Mouse (Mus musculus) 3T3-L1 (cell line): ENCODE results near the gene Fpgs.

Experiments used
- DNase-seq: peaks from one replicate; pipeline ENCODE4 v3.0.0-alpha.2; 2015; ENCODE audit warnings: low read depth, low spot score

Fpgs gene

GRCm38 (mm10) chr2:32700966-32701743 is 2.8 kb downstream of the Fpgs start:
- DNase-seq: no peak

GRCm38 (mm10) chr2:32699680-32700079 is 4.3 kb downstream of the Fpgs start:
- DNase-seq: no peak

GRCm38 (mm10) chr2:32694691-32695090 is 9.3 kb downstream of the Fpgs start:
- no peak for DNase-seq

GRCm38 (mm10) chr2:32693823-32694411 is 10.0 kb downstream of the Fpgs start:
- peak; percentile 98 for DNase-seq

- DNase-seq: no peak
Observed at GRCm38 (mm10) chr2:32693282-32693681, 10.7 kb downstream of the Fpgs start.

GRCm38 (mm10) chr2:32692496-32692895 is 11.4 kb downstream of the Fpgs start:
- no peak for DNase-seq

GRCm38 (mm10) chr2:32691041-32691440 is 12.9 kb downstream of the Fpgs start:
- DNase-seq: no peak

GRCm38 (mm10) chr2:32689420-32689819 is 14.5 kb downstream of the Fpgs start:
- peak; percentile 98 for DNase-seq

GRCm38 (mm10) chr2:32687562-32687961 is 16.4 kb downstream of the Fpgs start:
- DNase-seq: no peak

- no peak for DNase-seq
Observed at GRCm38 (mm10) chr2:32686640-32687039, 17.3 kb downstream of the Fpgs start.

- DNase-seq: peak; percentile 90
Observed at GRCm38 (mm10) chr2:32685807-32686206, 18.1 kb downstream of the Fpgs start.

GRCm38 (mm10) chr2:32684681-32685428 is 19.1 kb downstream of the Fpgs start:
- DNase-seq: no peak

GRCm38 (mm10) chr2:32683701-32684100 is 20.2 kb downstream of the Fpgs start:
- DNase-seq: no peak

GRCm38 (mm10) chr2:32682721-32683417 is 21.1 kb downstream of the Fpgs start:
- no peak for DNase-seq

GRCm38 (mm10) chr2:32681754-32682153 is 22.2 kb downstream of the Fpgs start:
- DNase-seq: no peak

GRCm38 (mm10) chr2:32680961-32681650 is 22.8 kb downstream of the Fpgs start:
- DNase-seq: no peak

- DNase-seq: peak; percentile 99
Observed at GRCm38 (mm10) chr2:32680051-32680451, 23.9 kb downstream of the Fpgs start.

GRCm38 (mm10) chr2:32677683-32678082 is 26.3 kb downstream of the Fpgs start:
- DNase-seq: no peak

GRCm38 (mm10) chr2:32676821-32677220 is 27.1 kb downstream of the Fpgs start:
- DNase-seq: no peak

GRCm38 (mm10) chr2:32673176-32673917 is 30.6 kb downstream of the Fpgs start:
- DNase-seq: no peak
